Mouse (Mus musculus): ENCODE results near the gene Anapc16.

GRCm38 (mm10) chr10:60046696-60047095, 43.8 kb upstream of the Anapc16 start:
- TF ChIP-seq EP300 (IDR thresholded peaks at IDR 0.05; ENCODE audit: low read depth in 1 of 2, low read length in 2 of 2) (no peak), E2F4 (IDR thresholded peaks at IDR 0.05; ENCODE audit: borderline replicate concordance, low read depth, low read length) (no peak), CTCF (IDR thresholded peaks at IDR 0.05 in 2 of 3, conservative IDR thresholded peaks at IDR 0.05 in 1 of 3; ENCODE audit: control insufficient read depth in 1 of 3, insufficient read depth in 1 of 3, low read depth in 2 of 3, low read length in 3 of 3, poor library complexity in 1 of 3, severe bottlenecking in 1 of 3) (no peak), TCF12 (IDR thresholded peaks at IDR 0.05; ENCODE audit: low read depth, low read length) (no peak), POLR2A (IDR thresholded peaks at IDR 0.05; ENCODE audit: control insufficient read depth in 1 of 2, insufficient read depth in 1 of 2, low read depth in 1 of 2, low read length in 2 of 2, poor library complexity in 1 of 2) (no peak)

Data from MEL (cell line).